Mouse (Mus musculus) inflammation-experienced regulatory T-cells, adult 6 months (primary cell): ENCODE data around the gene Jag2. TPM values are rescaled to one million over a fixed set of nuclear protein-coding genes. Genes with fewer than 3 reads are reported as not detected.

Experiments
- ATAC-seq: one replicate; pipeline ENCODE4 v1.8.0; 2017
- polyA plus RNA-seq, 3 experiments: library from polyadenylated mRNA; unstranded; fragments of 100-300 nt; shearing (Covaris generic); gene quantifications; one replicate each; pipeline ENCODE4 v1.2.1; 2017

Gene Jag2
- polyA plus RNA-seq, 3 experiments from 2014 or later: 0.39 to 0.59 (median 0.50) TPM

GRCm38 (mm10) chr12:112941156-112941775 lies 11.7 kb upstream of the Jag2 start:
- no peak for ATAC-seq

- no peak for ATAC-seq
Observed at GRCm38 (mm10) chr12:112940710-112941109, 11.1 kb upstream of the Jag2 start.

GRCm38 (mm10) chr12:112940238-112940637 lies 10.7 kb upstream of the Jag2 start:
- no peak for ATAC-seq

GRCm38 (mm10) chr12:112938873-112939565 lies 9.4 kb upstream of the Jag2 start:
- ATAC-seq: no peak

GRCm38 (mm10) chr12:112938366-112938765 lies 8.8 kb upstream of the Jag2 start:
- no peak for ATAC-seq

GRCm38 (mm10) chr12:112937906-112938305 lies 8.3 kb upstream of the Jag2 start:
- no peak for ATAC-seq

GRCm38 (mm10) chr12:112932647-112933046 lies 3.1 kb upstream of the Jag2 start:
- no peak for ATAC-seq

GRCm38 (mm10) chr12:112928401-112929241 lies 955 bp downstream of the Jag2 start:
- ATAC-seq: no peak

- no peak for ATAC-seq
Observed at GRCm38 (mm10) chr12:112927265-112927664, 2.3 kb downstream of the Jag2 start.

- ATAC-seq: no peak
Observed at GRCm38 (mm10) chr12:112925950-112926349, 3.6 kb downstream of the Jag2 start.

GRCm38 (mm10) chr12:112922541-112922940 lies 7.0 kb downstream of the Jag2 start:
- ATAC-seq: no peak

- no peak for ATAC-seq
Observed at GRCm38 (mm10) chr12:112921518-112921917, 8.1 kb downstream of the Jag2 start.

- no peak for ATAC-seq
Observed at GRCm38 (mm10) chr12:112917906-112918305, 11.7 kb downstream of the Jag2 start.

GRCm38 (mm10) chr12:112917486-112917885 lies 12.1 kb downstream of the Jag2 start:
- ATAC-seq: no peak

GRCm38 (mm10) chr12:112916698-112917400 lies 12.7 kb downstream of the Jag2 start:
- ATAC-seq: no peak

- no peak for ATAC-seq
Observed at GRCm38 (mm10) chr12:112915587-112915986, 14.0 kb downstream of the Jag2 start.

GRCm38 (mm10) chr12:112914527-112914926 lies 15.0 kb downstream of the Jag2 start:
- ATAC-seq: no peak

- ATAC-seq: no peak
Observed at GRCm38 (mm10) chr12:112912951-112913745, 16.4 kb downstream of the Jag2 start.

- no peak for ATAC-seq
Observed at GRCm38 (mm10) chr12:112911701-112912100, 17.9 kb downstream of the Jag2 start.

GRCm38 (mm10) chr12:112908991-112909390 lies 20.6 kb downstream of the Jag2 start:
- ATAC-seq: no peak

GRCm38 (mm10) chr12:112905001-112905400 lies 24.6 kb downstream of the Jag2 start:
- ATAC-seq: no peak

GRCm38 (mm10) chr12:112903941-112904340 lies 25.6 kb downstream of the Jag2 start:
- ATAC-seq: no peak
